Mouse (Mus musculus): ENCODE results near the gene Mbtps1.

Gene Mbtps1

DNA sequence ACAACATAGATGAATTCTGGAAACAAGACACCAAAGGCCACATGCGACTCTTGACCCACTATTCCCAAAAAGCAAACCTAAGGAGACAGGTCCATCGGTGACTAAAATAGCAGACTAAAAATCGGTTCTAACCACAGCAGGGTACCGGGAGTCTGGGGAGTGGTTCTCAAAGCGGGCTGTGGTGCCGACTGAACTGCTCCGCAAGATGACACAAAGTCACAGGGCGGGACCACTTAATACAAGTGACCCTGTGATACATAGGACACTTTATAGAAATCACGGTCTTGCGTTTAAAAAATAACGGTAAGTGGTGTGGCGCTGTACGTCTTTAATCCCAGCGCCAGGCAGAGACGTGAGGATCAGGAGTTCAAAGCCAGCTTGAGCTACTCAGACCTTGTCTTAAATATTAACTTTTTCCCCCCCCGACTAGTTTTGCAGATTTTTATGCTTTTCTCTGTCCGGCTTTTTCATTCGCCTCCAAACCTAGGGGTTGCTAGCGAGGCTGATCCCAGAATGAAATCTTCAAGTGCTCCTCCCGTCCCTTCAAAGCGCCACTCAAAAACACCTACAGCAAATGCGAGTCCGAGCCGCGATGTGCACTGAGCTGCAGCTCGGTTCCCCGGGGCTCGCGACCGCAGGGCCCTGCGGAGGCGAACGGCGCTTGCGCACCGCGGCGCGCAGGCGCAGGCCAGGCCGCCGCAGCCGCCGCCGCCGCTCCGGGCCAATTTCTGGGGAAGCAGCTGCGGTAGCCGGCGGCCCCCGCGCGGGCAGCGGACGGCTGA lies 523 bp downstream of the Mbtps1 start:
- peak; percentile 78 for DNase-seq (ENCODE audit: low read depth, low spot score)

DNA sequence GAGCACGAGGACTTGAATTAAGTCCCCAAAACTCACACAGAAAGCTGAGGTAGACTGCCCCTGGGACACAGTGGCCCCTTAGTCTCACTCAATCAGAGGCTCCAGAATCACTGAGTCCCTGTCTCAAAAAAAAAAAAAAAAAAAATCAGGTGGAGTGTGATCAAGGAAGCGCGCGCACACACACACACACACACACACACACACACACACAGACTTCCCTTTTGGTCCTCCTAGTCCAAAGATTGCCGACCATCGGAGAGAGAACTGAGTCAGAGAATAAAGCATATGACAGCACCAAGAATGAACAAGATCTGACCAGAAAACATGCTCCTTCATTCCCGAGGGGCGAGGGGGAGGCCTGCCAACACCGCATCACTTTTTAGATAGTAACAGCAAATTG lies 1.4 kb downstream of the Mbtps1 start:
- DNase-seq (ENCODE audit: low read depth, low spot score) = no peak

DNA sequence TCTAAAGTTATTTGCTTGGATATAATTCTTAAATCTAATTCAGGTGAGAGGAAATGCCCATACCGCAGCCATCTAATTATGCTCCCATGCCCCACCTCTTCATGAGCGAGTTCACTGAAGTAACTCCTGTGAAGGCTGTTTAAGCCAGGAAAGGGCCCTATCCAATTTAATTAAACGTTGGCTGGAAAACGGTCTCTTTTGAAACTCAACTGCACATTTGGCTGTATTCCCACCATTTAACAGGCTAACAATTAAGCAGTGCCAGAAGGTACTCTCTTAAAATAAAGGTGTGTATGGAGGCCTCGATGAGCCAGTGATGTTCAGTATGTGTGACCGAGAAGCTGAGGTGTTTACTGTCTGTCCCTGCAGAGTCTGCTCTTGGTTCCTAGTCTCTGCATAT lies 2.7 kb downstream of the Mbtps1 start:
- DNase-seq (ENCODE audit: low read depth, low spot score) = no peak

DNA sequence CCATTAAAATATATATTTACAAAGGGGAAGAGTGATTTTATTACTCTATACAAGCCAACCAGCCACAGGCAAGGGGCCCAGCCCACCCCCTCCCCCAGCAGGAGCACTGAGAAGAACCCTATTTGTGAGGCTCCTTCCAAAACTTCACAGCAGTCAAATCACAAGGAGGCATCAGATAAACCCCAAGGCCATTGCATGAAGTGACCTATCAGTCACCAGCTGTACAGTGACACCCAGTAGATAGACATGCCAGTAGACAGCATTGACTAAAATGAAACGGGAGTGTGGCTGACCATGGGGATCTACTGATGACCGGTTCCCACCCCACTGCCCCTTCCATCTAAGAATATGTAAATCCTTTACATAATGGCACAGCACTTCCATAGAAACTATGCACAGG lies 5.6 kb downstream of the Mbtps1 start:
- no peak for DNase-seq (ENCODE audit: low read depth, low spot score)

DNA sequence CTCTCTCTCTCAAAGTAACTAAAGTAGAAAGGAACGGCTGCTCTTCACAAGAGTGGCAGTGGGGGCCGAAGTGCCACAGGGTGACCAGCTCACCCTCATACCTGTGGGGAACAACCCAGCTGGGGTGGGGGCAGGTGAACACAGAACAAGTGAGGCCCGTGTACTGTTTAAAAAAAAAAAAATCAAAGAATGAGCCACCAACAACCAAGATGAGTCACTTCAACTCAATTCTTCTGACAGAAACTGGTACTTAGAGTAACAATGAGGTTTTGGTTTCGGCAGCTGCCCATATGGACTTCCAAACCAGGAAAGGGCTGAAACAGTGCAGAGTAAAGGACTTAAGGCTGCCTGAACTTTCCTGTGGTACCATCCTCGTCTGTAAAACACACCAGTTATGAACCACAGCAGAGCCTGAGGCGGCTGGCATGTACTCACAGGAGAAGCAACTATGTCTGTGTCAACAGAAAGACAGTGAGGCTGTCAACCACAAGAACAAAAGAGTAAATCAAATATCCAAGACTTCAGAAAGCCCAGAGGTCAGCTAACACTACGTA lies 9.9 kb downstream of the Mbtps1 start:
- DNase-seq (ENCODE audit: low read depth, low spot score) = no peak

DNA sequence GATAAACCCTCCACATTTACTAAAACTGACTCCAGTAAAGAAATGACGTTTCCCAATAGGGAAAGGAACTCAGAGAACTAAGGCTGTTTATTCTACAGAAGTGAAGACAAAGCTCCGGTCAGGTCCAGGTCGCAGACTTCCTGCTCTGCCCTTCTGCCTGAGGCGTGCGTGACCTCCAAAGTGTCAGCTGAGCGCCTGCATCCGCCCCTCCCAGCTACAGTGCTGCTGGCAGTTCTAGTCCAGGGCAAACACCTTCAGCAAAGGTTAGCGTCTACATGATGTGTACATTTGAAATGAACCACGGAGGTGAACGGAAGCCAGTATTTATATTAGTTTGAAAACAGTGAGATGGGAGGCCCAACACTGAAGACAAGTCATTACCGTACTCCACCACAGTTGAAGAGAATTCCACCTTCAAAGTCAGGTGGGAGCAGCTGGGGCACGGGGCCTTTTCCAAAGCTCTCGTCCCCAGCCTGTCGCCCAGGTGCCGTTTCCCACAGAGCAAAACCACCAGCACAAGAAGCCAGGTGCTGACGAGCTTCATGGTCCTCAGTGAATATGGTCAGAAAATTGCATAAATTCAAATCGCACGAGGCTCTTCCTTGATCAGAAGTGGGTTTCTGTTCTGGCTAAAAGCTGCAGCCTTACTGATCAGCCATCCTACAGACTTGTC lies 11.4 kb downstream of the Mbtps1 start:
- DNase-seq (ENCODE audit: low read depth, low spot score) = peak; percentile 72

DNA sequence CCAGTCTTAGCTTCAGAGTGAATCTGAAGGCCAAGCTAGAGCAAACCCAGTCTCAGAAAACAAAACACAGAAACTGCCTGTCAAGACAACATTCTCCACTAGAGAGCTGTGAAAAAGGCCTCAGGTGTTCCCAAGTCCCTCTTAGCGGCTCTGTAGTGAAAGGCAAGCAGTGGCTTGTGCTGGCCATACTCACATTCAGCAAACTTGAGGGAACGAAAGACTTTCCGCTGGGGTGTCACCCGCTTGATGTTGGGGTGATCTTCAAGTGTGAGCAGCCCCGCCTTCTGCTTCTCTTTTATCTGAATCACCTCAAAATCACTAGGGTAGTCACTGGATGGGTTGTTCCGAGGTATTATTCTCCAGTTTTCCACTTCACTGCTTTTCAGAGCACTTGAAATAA lies 12.7 kb downstream of the Mbtps1 start:
- DNase-seq (ENCODE audit: low read depth, low spot score) = peak; percentile 37

DNA sequence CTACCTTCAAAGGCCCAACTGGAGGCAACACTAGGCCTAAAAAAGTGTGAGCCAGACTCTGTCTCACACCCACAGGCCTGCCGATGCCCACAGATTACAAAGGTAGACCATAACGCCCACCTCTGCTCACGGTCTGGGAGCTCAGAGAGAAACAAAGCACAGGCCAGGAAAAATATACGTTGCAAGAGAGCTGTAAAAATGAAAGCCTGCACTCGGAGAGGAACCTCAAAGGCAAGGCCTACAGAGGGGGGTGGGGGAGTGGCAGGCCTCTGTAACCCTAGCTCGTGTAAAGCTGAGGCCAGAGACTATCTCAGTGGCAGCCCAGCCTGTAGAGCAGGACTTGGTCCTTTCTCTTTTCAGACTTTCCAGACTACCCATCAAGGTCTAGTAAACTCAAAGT lies 13.4 kb downstream of the Mbtps1 start:
- DNase-seq (ENCODE audit: low read depth, low spot score) = peak; percentile 42

DNA sequence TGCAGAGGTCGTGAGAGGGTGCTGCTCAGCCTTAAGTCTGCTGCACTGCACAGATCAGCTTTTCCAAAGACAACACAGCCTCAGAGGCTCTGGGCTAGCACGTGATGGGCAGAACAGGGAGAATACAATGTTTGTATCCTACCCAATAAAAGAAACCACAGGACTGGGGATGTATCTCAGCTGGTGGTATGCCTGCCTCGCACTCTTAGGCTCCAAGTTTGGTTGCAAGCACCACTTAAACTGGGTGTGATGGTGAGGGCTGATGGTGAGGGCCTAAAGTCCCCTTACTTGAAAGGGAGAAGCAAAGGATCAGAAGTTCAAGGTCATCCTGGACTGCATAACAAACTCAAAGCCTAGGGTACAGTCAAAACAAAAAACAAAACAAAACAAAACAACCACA lies 13.9 kb downstream of the Mbtps1 start:
- DNase-seq (ENCODE audit: low read depth, low spot score) = peak; percentile 91

DNA sequence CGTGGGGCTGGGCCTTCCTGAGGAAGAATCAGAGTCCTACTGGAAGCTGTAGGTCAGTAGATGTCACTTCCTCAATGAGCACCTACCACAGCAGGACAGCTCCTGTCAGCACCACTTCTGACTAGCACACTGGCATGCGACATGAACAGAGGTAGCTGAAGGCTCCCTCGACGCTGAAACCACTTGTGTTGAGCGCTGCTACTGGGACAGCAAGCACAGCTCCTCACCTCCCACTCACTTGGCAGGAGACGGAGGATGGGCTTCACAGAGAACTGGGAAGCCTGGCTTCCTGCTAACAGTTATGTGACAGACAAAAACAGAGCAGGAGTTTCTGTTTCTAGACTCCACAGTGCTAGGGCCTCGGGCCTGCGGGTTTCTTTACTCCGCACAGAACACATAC lies 26.6 kb downstream of the Mbtps1 start:
- DNase-seq (ENCODE audit: low read depth, low spot score) = no peak

DNA sequence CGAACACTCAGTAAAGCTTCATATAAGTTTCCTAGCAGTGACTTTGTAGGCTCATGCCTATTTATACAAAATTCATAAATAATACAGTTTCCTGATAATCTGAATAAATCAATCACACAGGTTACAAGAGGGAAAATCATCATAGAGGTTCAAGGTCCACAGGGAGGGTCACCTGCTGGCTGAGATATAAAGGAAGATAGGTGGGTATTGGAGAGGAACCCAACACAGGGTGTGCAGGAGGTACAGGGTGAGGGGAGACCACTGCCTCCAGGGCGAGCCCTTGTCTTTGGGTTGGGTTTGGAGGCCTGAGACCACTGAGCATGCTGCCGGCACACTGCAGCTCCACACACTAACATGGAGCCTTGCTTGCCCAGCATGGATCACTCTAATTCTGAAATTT lies 27.1 kb downstream of the Mbtps1 start:
- no peak for DNase-seq (ENCODE audit: low read depth, low spot score)

DNA sequence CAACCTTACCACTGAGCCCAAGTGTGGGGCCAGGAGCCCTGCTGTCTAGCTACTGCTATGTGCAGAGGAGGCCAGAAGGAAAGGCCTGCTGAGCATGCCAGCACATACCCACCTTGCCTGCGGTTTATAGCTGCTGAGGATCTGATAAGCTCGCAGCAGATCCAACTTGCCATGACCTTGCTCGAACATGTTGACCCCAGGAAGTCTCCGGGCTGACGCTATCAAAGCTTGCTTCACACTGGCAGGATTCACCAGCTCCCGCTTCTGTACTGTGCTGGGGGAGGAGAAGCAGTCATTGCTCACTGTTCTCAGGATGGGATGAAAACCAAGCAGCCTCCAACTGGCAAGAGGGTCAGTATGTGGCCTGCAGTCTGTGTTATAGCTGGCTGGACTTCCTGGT lies 27.6 kb downstream of the Mbtps1 start:
- no peak for DNase-seq (ENCODE audit: low read depth, low spot score)

DNA sequence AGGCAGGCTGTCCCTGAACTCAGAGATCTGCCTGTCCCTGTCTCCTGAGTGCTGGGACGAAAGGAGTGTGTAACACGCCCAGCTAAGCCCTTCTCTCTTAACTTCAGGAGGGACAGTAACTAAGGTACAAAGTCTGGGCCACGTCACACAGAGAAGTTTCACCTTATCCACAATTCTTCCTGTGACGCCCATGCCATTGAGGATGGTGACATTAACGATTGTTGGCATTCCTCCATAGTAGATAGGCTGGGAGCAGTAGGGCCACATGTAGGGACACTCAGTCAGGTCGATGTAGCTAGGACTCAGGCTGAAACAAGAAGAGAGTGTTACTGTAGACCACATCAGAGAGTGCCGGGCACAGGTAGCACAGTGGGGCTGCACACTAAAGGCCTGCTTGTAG lies 29.8 kb downstream of the Mbtps1 start:
- no peak for DNase-seq (ENCODE audit: low read depth, low spot score)

DNA sequence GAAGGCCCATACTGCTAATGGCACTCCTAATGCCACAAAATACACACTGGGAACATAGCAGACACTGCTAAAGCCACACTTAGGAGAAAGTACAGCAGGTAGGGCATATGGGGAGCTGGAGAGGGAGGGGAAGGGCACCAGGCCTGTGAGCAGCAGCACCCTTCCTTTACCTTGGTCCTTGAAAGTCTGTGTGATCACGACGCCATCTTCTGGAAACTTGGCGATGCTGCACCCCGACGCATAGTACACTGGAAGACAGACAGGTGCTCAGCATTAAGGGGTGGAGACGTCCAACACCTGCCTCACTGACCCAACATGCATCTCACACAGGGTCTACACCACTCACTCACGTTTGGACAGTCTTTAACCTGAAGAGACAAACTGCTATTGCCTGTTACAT lies 38.4 kb downstream of the Mbtps1 start:
- peak; percentile 73 for DNase-seq (ENCODE audit: low read depth, low spot score)

DNA sequence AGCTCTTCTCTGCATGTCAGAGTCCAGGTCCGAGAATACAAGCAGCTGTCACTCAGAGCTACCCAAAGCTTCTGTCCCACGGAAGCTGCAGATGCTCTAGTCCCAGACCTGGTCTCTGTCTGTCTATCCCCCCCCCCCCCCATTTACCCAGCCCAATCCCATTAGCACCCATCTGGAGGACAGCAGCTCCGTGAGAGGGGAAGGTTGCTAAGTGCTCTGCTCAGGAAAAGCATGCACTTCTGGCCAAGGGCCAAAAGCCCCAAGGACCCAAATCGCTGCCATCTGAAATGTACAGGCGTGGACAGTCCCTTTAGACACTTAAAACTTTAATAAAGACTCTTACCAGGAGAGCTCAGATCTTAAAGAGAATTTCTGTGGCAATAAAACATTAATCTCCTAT lies 41.9 kb downstream of the Mbtps1 start:
- no peak for DNase-seq (ENCODE audit: low read depth, low spot score)

DNA sequence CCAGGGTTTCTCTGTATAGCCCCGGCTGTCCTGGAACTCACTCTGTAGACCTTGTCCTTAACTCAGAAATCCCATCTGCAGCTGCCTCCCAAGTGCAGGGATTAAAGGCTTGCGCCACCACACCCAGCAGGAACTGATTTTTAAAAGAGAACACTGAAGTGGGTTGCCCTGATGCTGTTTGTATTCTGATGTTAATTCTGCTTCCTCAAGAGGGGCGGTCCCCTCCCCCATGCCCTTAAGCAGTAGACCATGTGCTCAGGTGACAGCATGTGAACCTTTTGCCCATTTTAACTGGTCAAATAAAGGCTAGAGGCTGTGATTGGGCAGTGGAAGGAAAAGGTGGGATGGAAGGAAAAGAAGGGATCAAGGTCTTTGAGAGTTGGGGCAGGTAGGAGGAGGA lies 42.8 kb downstream of the Mbtps1 start:
- DNase-seq (ENCODE audit: low read depth, low spot score) = peak; percentile 98

DNA sequence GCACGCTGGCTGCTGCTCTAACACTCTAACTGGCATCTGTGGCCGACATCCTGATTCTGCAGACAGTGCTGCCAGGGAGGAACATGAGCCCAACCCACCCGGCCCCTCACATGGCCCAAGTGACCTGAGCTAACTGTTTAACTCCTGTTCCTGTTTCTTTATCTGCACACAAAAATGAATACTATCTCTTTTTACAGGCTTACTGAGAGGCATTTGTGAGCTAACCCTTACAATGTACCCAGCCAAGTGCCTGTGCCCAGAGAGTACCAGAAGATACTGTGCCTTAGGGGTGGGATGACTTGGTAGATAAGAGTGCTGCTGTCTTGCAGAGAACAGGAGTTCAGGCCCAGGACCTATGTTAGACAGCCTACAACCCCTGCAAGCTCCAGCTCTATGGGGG lies 43.6 kb downstream of the Mbtps1 start:
- no peak for DNase-seq (ENCODE audit: low read depth, low spot score)

DNA sequence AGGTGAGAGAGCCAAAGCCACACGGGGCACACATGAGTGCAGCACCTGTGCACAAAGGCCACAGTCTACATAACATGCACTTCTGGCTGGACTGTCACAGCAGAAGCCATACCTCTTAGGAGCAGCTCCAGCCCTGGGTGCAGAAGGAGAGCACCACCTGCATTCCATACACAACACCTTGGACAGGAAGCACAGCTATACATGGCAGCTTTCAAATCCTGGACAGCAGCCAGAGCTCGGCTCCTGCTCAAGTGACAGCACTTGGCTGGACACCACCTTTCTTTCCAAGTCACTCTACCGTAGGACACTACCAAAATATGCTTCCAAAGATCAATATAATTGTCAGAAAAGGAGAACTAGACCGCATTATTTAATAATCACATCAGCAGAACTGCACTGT lies 45.1 kb downstream of the Mbtps1 start:
- no peak for DNase-seq (ENCODE audit: low read depth, low spot score)

DNA sequence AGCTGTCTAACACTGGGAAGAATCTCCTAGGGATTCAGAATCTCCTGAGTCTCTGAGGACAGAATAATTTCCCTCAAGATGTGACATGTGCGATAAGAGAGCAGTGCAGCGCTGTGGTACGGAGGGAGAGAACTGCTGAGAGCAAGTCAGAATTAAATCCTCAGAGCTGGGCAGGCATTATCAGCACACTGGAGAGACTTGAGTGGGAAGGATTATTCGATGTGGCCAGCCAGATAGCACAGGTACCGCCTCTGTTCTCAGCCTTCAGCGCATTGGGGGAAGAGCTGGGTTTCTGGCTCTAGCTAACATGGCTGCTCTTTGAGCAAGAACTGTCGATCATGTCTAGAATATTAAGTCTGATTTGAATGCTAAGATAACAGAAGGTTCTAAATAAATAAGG lies 46.8 kb downstream of the Mbtps1 start:
- DNase-seq (ENCODE audit: low read depth, low spot score) = no peak

DNA sequence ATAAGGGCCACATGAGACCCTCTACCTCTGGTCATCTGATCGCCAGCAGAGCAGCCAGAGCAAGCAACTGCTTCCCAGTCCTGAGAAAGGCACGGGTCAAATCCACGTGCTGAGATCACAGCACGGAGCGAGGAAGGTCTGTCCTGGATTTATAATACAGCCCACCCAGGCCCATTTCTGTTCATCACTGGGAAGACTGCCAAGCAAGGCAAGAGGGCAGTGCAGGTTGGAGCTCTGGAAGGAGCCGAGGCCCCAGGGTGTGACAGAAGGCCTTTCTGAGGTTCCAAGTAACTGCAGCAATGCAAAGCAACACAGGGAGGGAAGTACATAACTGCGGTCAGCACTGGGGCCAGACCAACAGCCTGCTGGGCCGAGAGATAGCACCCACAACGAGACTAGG lies 48.1 kb downstream of the Mbtps1 start:
- DNase-seq (ENCODE audit: low read depth, low spot score) = no peak

DNA sequence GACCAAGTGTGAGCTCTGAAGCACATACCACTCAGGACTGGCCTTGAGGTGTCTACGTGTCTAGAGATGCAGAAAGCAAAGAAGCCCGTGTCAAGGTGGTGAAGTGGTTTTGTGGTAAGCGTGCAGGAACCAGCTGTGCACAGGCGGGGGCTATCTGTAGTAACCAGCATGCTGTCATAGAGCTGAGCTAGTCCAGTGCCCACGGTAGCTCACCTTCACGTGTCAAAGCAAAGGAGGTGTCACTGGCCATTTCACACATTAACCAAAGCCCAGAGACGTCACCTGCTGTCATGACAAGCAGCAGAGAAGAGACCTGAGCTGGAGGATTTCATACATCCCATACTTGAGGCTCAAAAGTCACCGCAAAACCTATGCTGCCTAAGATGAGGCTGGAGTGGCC lies 52.4 kb downstream of the Mbtps1 start:
- no peak for DNase-seq (ENCODE audit: low read depth, low spot score)

DNA sequence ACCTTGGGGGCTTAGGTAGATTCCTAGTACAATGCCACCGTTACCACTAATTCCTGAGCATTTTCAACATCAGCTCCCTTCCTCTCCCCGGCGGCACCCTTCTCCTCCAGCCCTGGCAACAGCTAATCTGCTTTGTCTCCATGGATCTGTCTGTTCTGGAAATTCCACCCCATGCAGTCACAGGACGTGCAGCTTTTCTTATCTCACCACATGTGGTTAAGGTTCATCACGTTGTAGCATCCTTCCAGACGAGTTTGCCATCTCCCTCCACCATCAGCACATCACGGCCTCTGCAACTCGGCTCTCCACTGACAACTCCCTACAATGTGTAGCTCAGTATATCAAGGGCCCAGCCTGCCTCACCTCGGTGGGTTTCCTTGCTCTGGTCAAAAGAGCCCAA lies 53.0 kb downstream of the Mbtps1 start:
- DNase-seq (ENCODE audit: low read depth, low spot score) = no peak

DNA sequence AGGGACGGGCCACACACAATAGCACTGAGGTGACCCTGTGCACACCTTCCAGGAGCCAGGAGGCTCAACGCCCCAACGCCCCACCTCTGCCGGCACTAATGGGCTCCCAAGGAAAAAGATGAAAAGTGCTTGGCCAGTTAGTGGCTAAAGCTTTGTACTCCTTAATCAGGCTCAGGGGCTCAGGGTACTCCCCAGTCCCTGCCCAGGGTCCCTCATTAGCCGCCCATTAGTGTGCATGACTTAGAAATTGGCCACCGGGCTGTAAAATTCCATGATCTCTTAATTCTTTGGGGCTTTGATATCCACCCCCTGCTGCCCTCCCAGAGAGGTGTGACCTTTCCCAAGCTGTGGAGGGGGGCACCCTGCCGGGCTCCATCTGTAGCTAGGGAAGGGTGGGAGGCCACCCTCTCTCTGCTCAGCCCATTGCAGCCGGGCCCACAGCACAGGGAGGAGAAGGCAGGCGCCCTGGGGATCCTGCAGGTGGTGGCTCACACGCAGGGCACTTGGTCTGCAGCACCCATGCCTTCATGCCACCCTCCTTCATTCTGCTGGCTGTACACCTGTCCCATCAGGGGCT lies 55.3 kb downstream of the Mbtps1 start:
- no peak for DNase-seq (ENCODE audit: low read depth, low spot score)
